Mouse (Mus musculus) heart, embryonic 12.5 days (tissue): ENCODE data around the gene Car14. TPM values are rescaled to one million over a fixed set of nuclear protein-coding genes. Genes with fewer than 3 reads are reported as not detected.

Source experiments
- ATAC-seq: fragments of 200-750 bp; cut with Nextera tagmentation; 2 replicates; pipeline ENCODE4 v1.8.0; 2017; ENCODE audit warnings: moderate TSS enrichment, moderate library complexity; ENCODE audit not compliant: insufficient number of reproducible peaks, low FRiP score
- H3K27ac ChIP-seq: fragments of 300-500 bp; sonication (generic); 2 replicates; pipeline ENCODE4 v1.5.1; 2016; ENCODE audit warnings: mild to moderate bottlenecking, moderate library complexity; ENCODE audit not compliant: poor library complexity, severe bottlenecking
- H3K27me3 ChIP-seq: fragments of 300-500 bp; sonication (generic); replicated peaks from 2 replicates; pipeline ENCODE4 v1.6.1; 2016; ENCODE audit warnings: mild to moderate bottlenecking, moderate library complexity
- H3K36me3 ChIP-seq: fragments of 300-500 bp; sonication (generic); 2 replicates; pipeline ENCODE4 v1.6.1; 2016; ENCODE audit warnings: mild to moderate bottlenecking, moderate library complexity
- H3K4me1 ChIP-seq: fragments of 300-500 bp; sonication (generic); replicated peaks from 2 replicates; pipeline ENCODE4 v1.6.1; 2016; ENCODE audit warnings: mild to moderate bottlenecking
- H3K4me2 ChIP-seq: fragments of 300-500 bp; sonication (generic); 2 replicates; pipeline ENCODE4 v1.6.1; 2016; ENCODE audit warnings: mild to moderate bottlenecking, moderate library complexity
- H3K4me3 ChIP-seq: fragments of 300-500 bp; sonication (generic); 2 replicates; pipeline ENCODE4 v1.5.1; 2016; ENCODE audit warnings: mild to moderate bottlenecking
- H3K9ac ChIP-seq: fragments of 300-500 bp; sonication (generic); 2 replicates; pipeline ENCODE4 v1.6.1; 2016; ENCODE audit warnings: mild to moderate bottlenecking, moderate library complexity
- H3K9me3 ChIP-seq: fragments of 300-500 bp; sonication (generic); replicated peaks from 2 replicates; pipeline ENCODE4 v1.6.1; 2016; ENCODE audit warnings: mild to moderate bottlenecking, moderate library complexity
- WGBS: fragments of 180-500 bp; shearing (Covaris S2); methylation state at CpG from one replicate; pipeline ENCODE4 v1.1.7; 2016; 5-methylcytosine and 5-hydroxymethylcytosine counted together
- polyA plus RNA-seq: library from polyadenylated mRNA; unstranded; fragments of >200 nt; fragmentation: Nextera tagmentation; extraction: Ambion mirVana; gene quantifications from 2 replicates; pipeline ENCODE4 v1.2.1, GENCODE M21; 2016

The Car14 gene
- polyA plus RNA-seq, 1 experiment from 2014 or later, result 24.7 TPM

GRCm38 (mm10) chr3:95889664-95890063 lies 14.8 kb downstream of the Car14 start:
- Histone ChIP-seq H3K9ac (no peak overlapping the region), H3K4me3 (no peak overlapping the region), H3K27ac (no peak overlapping the region), H3K27me3 (no peaks in the 10 kb centered on the region), H3K36me3 (peaks cover 18% of the 10 kb centered on the region), H3K4me1 (peaks cover 26% of the 10 kb centered on the region), H3K4me2 (no peak overlapping the region), H3K9me3 (no peaks in the 10 kb centered on the region)
- 70% methylated on average over 3 of the region's 3 CpGs for WGBS
- ATAC-seq, result no peak

DNA sequence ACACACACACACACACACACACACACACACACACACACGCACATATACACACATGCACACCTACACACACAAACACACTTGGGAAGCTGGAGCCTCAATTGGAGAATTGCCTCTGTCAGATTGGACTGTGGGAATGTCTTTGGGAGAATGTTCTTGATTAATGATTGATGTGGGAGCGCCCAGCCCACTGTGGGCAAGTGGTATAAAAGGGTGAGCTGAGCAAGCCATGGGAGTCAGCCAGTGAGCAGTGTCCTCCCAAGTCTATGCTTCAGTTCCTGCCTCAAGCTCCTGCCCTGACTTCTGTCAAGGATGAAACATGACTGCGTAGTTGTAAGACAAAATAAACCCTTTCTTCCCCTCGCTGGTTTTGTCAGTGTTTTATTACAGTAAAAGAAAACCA lies 16.9 kb downstream of the Car14 start:
- no peak for ATAC-seq
- WGBS, result 74% methylated on average over 4 of the region's 4 CpGs

GRCm38 (mm10) chr3:95884400-95884799 lies 20.1 kb downstream of the Car14 start:
- Histone ChIP-seq H3K9me3 (no peaks in the 10 kb centered on the region), H3K4me3 (no peak overlapping the region), H3K9ac (no peak overlapping the region), H3K4me1 (peaks cover 9% of the 10 kb centered on the region; the same call in 1 of the 2 replicates), H3K36me3 (peaks cover 23% of the 10 kb centered on the region), H3K27me3 (no peaks in the 10 kb centered on the region), H3K27ac (no peak overlapping the region), H3K4me2 (no peak overlapping the region)
- WGBS, result 81% methylated on average over 5 of the region's 5 CpGs
- ATAC-seq, result no peak

More for the DNA sequence above, 16.9 kb downstream of the Car14 start:
- Histone ChIP-seq H3K27ac (no peak overlapping the region), H3K36me3 (peaks cover 23% of the 10 kb centered on the region), H3K4me3 (no peak overlapping the region), H3K4me1 (peaks cover 26% of the 10 kb centered on the region), H3K27me3 (no peaks in the 10 kb centered on the region), H3K9ac (no peak overlapping the region), H3K9me3 (no peaks in the 10 kb centered on the region), H3K4me2 (no peak overlapping the region)

DNA sequence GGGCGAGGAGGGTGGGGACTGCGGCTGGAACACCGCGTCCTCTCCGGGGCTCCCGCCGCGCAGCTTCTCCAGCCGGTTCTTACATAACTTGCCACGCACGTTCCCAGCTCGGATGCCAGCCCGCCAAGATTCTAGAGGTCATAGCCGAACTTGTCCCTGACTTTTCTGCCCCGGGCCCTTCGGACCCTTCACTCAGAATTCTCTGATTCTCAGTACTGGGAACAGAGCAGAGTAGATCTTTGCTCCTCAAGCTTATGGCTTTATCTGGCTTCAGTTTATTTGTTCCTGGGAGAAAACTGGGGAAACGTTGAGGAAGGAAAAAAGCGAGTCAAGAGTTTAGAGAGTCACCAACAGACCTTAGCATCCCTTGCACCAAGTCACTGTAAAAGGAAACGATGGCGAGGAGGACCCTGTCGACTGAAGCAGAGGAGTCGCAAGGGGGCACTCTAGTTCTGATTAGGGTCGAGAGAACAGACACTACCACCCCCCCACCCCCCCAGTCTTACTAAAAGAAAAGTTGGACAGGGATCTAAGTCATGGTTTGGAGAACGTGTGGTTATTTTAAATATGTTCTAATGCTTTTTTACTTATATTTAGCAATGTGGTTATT lies 21.6 kb downstream of the Car14 start:
- peak overlapping the region; percentile 55 for H3K4me3 ChIP-seq
- H3K9ac ChIP-seq, result peak overlapping the region; percentile 66
- 3% methylated on average over 24 of the region's 24 CpGs for WGBS
- H3K36me3 ChIP-seq, result peaks cover 23% of the 10 kb centered on the region
- H3K27ac ChIP-seq, result peak overlapping the region; percentile 54; the same call in 1 of the 2 replicates
- H3K4me1 ChIP-seq, result peaks cover 9% of the 10 kb centered on the region; the same call in 1 of the 2 replicates
- peak overlapping the region; percentile 96 for H3K4me2 ChIP-seq
- no peak for ATAC-seq
- no peaks in the 10 kb centered on the region for H3K9me3 ChIP-seq
- H3K27me3 ChIP-seq, result no peaks in the 10 kb centered on the region

DNA sequence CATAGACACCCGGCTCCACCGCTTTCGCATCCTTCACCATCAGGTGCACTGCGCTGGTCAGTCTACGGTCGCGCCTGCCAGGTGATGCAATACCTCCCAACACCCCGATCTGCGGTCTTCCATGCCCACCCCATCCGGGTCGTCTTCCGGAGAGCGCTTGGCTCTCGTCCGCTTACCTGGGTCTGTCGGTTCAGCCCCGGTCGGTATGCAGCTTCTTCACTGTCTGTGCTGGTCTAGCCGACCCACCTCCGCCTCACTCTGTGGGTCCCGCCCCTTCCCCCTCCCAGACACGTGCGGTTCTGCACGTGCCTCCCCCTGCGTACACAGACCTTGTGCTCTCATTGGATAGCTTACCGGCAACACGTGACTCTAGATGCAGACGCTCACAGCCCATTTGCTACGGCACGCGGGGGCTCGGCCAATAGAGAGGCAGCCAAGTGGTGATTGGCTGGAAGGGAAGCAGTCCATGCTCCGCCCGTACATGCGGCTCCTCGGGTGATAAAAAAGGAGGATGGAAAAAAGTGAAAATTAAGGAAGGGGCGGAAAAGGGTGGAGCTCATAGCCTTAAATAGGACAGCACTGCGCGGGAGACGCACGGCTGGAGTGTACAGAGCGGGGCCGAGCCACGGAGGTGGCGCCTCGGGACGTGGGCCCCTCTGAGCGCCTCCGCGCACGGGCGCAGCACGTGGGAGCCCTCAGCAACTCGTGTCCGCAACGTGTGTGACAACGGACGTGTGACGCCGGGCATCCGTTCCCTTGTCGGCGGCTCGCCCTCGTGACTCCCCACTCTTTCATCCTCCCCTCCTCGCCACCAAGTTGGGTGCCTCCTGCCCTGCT lies 22.3 kb downstream of the Car14 start, which contains the start of gene Ciart:
Gene Ciart (minus strand): TSS at position 273 of the 837 bp plus-strand sequence.
- ATAC-seq, result peak; percentile 98
- Histone ChIP-seq H3K4me3 (peak within 1 kb of the TSS; percentile 55), H3K27ac (peak within 1 kb of the TSS; percentile 54; the same call in 1 of the 2 replicates), H3K36me3 (peaks cover 17% of the 10 kb centered on the region), H3K9ac (peak within 1 kb of the TSS; percentile 66), H3K4me2 (peak within 1 kb of the TSS; percentile 96), H3K9me3 (no peaks in the 10 kb centered on the region), H3K4me1 (peaks cover 9% of the 10 kb centered on the region; the same call in 1 of the 2 replicates), H3K27me3 (no peaks in the 10 kb centered on the region)
- under 1% methylated on average over 66 of the region's 66 CpGs for WGBS

DNA sequence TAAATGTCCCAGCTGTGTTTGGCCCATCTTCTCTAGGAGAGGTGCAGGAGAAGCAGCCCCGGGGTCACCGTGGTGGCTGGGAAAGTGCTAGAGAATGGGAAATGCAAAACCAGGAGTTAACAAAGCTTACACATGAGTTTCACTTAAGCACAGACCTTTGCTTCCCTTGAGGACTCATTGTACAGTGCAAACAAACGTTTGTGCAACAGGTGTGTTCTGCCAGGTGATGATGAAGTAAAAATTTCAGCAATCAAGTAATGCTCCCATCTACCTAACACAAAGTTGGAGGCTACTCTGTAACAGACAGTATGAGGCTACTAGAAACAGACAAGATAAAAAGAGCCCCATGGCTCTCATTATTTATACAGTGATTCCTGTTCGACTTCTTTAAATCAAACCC lies 25.4 kb downstream of the Car14 start:
- no peaks in the 10 kb centered on the region for H3K9me3 ChIP-seq
- no peak for ATAC-seq
- peaks cover 9% of the 10 kb centered on the region; the same call in 1 of the 2 replicates for H3K4me1 ChIP-seq
- WGBS, result 85% methylated on average over 4 of the region's 4 CpGs
- peaks cover 7% of the 10 kb centered on the region for H3K36me3 ChIP-seq
- H3K27me3 ChIP-seq, result no peaks in the 10 kb centered on the region
- no peak overlapping the region for H3K27ac ChIP-seq
- no peak overlapping the region for H3K4me2 ChIP-seq
- H3K9ac ChIP-seq, result no peak overlapping the region
- no peak overlapping the region for H3K4me3 ChIP-seq

DNA sequence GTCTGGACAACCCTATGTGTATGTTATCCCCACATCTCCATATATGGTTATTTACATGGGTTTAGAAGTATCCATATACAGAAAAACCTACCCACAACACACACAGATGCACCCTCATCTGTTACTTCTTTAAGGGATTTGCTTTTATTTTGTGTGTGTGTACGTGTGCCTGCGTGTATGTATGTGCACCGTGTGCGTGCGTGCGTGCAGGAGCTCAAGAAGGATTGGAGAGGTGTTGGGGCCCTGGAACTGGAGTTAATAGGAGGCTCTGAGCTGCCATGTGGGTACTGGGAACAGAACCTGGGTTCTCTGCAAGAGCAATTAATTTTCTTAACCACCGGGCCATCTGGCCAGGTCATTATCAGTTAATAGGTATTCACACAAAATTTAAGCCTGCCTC lies 32.4 kb downstream of the Car14 start:
- WGBS, result 76% methylated on average over 7 of the region's 7 CpGs
- peaks cover 29% of the 10 kb centered on the region for H3K36me3 ChIP-seq
- peak overlapping the region; percentile 81 for H3K4me3 ChIP-seq
- peak overlapping the region; percentile 75 for H3K4me2 ChIP-seq
- H3K9ac ChIP-seq, result peak overlapping the region; percentile 75
- H3K27ac ChIP-seq, result peak overlapping the region; percentile 6; the same call in 1 of the 2 replicates
- peaks cover 12% of the 10 kb centered on the region for H3K4me1 ChIP-seq
- H3K9me3 ChIP-seq, result no peaks in the 10 kb centered on the region
- no peaks in the 10 kb centered on the region for H3K27me3 ChIP-seq
- ATAC-seq, result no peak

DNA sequence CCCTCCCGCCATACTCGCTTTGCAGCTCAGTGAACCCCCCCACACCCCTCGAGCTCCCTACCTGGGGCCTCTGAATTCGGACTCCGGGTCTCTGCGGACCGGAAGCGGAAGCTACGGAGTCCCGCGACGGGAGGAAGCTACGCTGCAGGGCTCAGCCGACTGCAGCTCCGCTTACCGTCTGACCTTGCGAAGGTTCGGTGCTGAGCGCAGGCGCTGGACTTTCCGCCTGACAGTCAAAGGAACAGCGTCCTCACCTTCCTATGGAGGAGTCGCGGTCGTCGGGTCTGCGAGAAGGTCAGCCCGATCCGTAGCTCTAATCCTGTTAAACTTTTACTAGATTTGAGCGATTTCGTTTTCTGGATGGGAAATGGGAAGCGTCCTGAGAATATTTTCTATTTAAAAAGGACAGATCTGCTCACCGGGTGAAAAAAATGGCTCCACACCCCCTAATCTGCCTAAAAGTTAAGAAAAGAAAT lies 33.1 kb downstream of the Car14 start, which contains the start of gene Mrps21:
Gene Mrps21 (minus strand): TSS at position 128 of the 476 bp plus-strand sequence.
- Histone ChIP-seq H3K9me3 (no peaks in the 10 kb centered on the region), H3K4me2 (peak within 1 kb of the TSS; percentile 77), H3K27me3 (no peaks in the 10 kb centered on the region), H3K9ac (peak within 1 kb of the TSS; percentile 85), H3K4me1 (peaks cover 12% of the 10 kb centered on the region), H3K27ac (peak within 1 kb of the TSS; percentile 87), H3K4me3 (peak within 1 kb of the TSS; percentile 81), H3K36me3 (peaks cover 35% of the 10 kb centered on the region)
- under 1% methylated on average over 33 of the region's 33 CpGs for WGBS
- ATAC-seq, result peak; percentile 93

DNA sequence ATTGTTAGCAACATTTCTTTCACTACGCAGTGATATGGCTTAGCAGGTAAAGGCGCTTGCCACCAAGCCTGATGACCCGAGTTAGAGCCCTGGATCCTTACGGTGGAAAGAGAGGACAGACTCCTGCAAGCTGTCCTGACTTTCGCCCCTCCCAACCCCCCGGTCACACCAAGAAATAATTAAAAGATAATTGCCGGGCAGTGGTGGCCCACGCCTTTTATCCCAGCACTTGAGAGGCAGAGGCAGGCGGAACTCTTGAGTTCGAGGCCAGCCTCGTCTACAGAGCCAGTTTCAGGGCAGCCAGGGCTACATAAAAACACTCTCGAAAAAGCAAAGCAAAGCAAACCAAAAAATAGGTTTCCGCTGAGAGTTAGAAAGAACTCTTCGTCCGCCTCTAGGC lies 33.5 kb downstream of the Car14 start:
- H3K9ac ChIP-seq, result peak overlapping the region; percentile 85
- WGBS, result 5% methylated on average over 15 of the region's 15 CpGs
- H3K27me3 ChIP-seq, result no peaks in the 10 kb centered on the region
- peak overlapping the region; percentile 87 for H3K27ac ChIP-seq
- peaks cover 36% of the 10 kb centered on the region for H3K36me3 ChIP-seq
- peaks cover 12% of the 10 kb centered on the region for H3K4me1 ChIP-seq
- H3K4me2 ChIP-seq, result peak overlapping the region; percentile 77
- H3K9me3 ChIP-seq, result no peaks in the 10 kb centered on the region
- 0 out of 2 replicates have a peak, but pooled peaks have one; percentile 41 for ATAC-seq
- peak overlapping the region; percentile 81 for H3K4me3 ChIP-seq

- WGBS, result 84% methylated on average over 2 of the region's 2 CpGs
- H3K4me3 ChIP-seq, result no peak overlapping the region
- peaks cover 14% of the 10 kb centered on the region for H3K4me1 ChIP-seq
- no peak overlapping the region for H3K27ac ChIP-seq
- no peaks in the 10 kb centered on the region for H3K27me3 ChIP-seq
- no peak overlapping the region for H3K4me2 ChIP-seq
- H3K9me3 ChIP-seq, result no peaks in the 10 kb centered on the region
- peaks cover 54% of the 10 kb centered on the region for H3K36me3 ChIP-seq
- ATAC-seq, result no peak
- H3K9ac ChIP-seq, result no peak overlapping the region
These were observed 37.1 kb downstream of the Car14 start for GRCm38 (mm10) chr3:95867408-95867807.

GRCm38 (mm10) chr3:95866071-95866470 lies 38.4 kb downstream of the Car14 start:
- Histone ChIP-seq H3K9me3 (no peaks in the 10 kb centered on the region), H3K4me2 (no peak overlapping the region), H3K9ac (no peak overlapping the region), H3K4me3 (no peak overlapping the region), H3K27me3 (no peaks in the 10 kb centered on the region), H3K36me3 (peaks cover 58% of the 10 kb centered on the region), H3K27ac (no peak overlapping the region), H3K4me1 (peaks cover 9% of the 10 kb centered on the region)
- no peak for ATAC-seq
- 84% methylated on average over 5 of the region's 5 CpGs for WGBS
